Mouse (Mus musculus) right cerebral cortex, postnatal 25 days (tissue): Measurements from ENCODE around the gene Trim56.

Source experiments
- DNase-seq: peaks from one replicate; pipeline ENCODE4 v3.0.0; 2022

Gene Trim56

GRCm38 (mm10) chr5:137107670-137108069 lies 8.3 kb downstream of the Trim56 start:
- DNase-seq = no peak

- DNase-seq = peak; percentile 79
These were observed 9.0 kb downstream of the Trim56 start for GRCm38 (mm10) chr5:137107024-137107423.

GRCm38 (mm10) chr5:137106434-137106833 lies 9.6 kb downstream of the Trim56 start:
- no peak for DNase-seq

- no peak for DNase-seq
These were observed 12.0 kb downstream of the Trim56 start for GRCm38 (mm10) chr5:137103969-137104368.

- DNase-seq = peak; percentile 80
These were observed 13.2 kb downstream of the Trim56 start for GRCm38 (mm10) chr5:137102575-137103522.

GRCm38 (mm10) chr5:137102078-137102477 lies 13.9 kb downstream of the Trim56 start:
- no peak for DNase-seq

- DNase-seq = no peak
These were observed 15.3 kb downstream of the Trim56 start for GRCm38 (mm10) chr5:137100660-137101059.

GRCm38 (mm10) chr5:137098418-137098817 lies 17.6 kb downstream of the Trim56 start:
- DNase-seq = no peak

GRCm38 (mm10) chr5:137096037-137096436 lies 20.0 kb downstream of the Trim56 start:
- DNase-seq = no peak

GRCm38 (mm10) chr5:137095135-137095534 lies 20.9 kb downstream of the Trim56 start:
- DNase-seq = no peak

GRCm38 (mm10) chr5:137093720-137094119 lies 22.3 kb downstream of the Trim56 start:
- no peak for DNase-seq

GRCm38 (mm10) chr5:137091560-137091959 lies 24.4 kb downstream of the Trim56 start:
- no peak for DNase-seq

- DNase-seq = no peak
These were observed 25.1 kb downstream of the Trim56 start for GRCm38 (mm10) chr5:137090870-137091269.

- DNase-seq = no peak
These were observed 28.6 kb downstream of the Trim56 start for GRCm38 (mm10) chr5:137087410-137087809.

GRCm38 (mm10) chr5:137085731-137086130 lies 30.3 kb downstream of the Trim56 start:
- no peak for DNase-seq

GRCm38 (mm10) chr5:137085021-137085420 lies 31.0 kb downstream of the Trim56 start:
- no peak for DNase-seq

GRCm38 (mm10) chr5:137083051-137083450 lies 33.0 kb downstream of the Trim56 start:
- no peak for DNase-seq

- DNase-seq = no peak
These were observed 36.2 kb downstream of the Trim56 start for GRCm38 (mm10) chr5:137079849-137080248.

GRCm38 (mm10) chr5:137078616-137079015 lies 37.4 kb downstream of the Trim56 start:
- DNase-seq = no peak

- no peak for DNase-seq
These were observed 38.0 kb downstream of the Trim56 start for GRCm38 (mm10) chr5:137078041-137078440.

GRCm38 (mm10) chr5:137077187-137077586 lies 38.8 kb downstream of the Trim56 start:
- DNase-seq = no peak

- no peak for DNase-seq
These were observed 39.6 kb downstream of the Trim56 start for GRCm38 (mm10) chr5:137076191-137076930.

GRCm38 (mm10) chr5:137075726-137076125 lies 40.3 kb downstream of the Trim56 start:
- no peak for DNase-seq

- no peak for DNase-seq
These were observed 41.8 kb downstream of the Trim56 start for GRCm38 (mm10) chr5:137074191-137074651.
